Mouse (Mus musculus) heart, adult 8-10 months (tissue): ENCODE measurements around the gene Ago4. TPM values are rescaled to one million over a fixed set of nuclear protein-coding genes. Genes with fewer than 3 reads are reported as not detected.

ENCODE experiments used
- DNase-seq: peaks from one replicate; pipeline ENCODE4 v3.0.0; 2022; ENCODE audit warnings: low spot score
- total RNA-seq, 4 experiments: library from RNA; stranded (reverse); gene quantifications; 2 replicates each; pipeline ENCODE4 v1.2.4; 2022

Ago4 gene
- total RNA-seq, 4 experiments from 2014 or later, result 10.4 to 14.5 (median 12.1) TPM

DNA sequence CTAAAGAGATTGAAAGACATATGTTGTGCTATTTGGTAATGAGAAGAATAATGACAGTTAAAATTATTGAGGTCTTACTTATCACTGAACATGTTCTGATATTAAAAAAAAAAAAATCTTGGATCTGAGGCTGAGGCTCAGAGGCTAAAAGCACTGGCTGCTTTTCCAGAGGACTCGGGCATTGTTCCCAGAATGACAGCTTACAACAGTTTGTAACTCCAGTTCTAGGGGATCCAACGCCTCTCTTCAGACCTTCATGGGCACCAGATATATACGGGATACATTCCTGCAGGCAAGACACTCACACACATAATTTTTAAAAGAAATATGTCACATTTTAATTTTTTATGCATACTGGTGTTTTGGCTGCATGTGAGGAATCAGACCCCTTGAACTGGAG lies 7.1 kb downstream of the Ago4 start:
- DNase-seq, result peak; percentile 48

DNA sequence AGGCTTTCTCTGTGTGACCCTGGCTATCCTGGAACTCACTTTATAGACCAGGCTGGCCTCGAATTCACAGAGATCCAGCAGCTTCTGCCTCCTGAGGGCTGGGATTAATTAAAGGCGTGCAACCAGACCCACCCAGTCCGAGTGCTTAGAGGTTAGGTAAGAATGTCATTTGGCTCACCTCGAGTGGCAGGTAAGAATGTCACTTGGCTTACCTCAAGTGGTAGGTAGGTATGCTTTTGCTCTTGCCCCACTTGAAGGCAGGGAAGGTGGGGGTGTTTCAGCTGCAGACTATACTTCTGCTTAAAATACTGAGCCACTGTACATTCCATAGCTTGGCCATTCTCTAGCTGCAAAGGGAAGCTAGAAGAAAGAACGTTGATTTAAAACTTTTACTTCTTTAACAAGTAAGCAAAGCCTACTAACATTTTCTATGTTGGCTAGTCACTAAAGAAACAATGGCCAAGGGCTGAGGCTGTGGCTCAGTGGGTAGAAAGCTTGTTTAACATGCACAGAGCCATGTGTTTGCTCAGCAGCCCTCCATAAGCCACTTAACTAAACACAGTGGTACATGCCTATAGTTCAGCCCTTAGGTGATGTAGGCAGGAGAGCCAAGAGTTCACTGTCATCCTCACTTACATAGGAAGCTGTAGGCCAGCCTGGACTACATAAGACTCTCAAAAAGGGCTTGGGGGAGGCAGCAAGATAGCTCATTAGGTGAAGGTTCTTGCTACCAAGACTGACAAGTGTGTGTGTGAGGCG lies 20.8 kb downstream of the Ago4 start:
- DNase-seq, result no peak

DNA sequence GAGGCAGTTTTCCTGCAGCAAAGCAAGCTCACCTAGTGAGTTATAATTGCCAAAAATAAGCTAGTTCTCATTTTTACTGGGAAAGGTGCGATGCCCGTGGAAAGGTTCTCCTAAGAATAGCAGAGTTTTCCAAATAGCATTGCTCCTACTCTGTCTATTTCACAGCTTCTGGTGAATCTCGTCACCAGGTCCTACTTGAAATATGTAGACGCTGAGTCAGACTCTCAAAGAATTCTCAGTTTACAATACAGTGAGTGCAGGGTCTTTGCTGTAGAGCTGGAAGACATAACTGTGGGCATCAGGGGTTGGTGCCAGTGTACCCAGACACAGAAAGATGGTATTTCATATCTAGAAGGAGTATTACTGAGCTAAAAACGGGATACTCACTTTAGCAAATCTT lies 22.3 kb downstream of the Ago4 start:
- no peak for DNase-seq

DNA sequence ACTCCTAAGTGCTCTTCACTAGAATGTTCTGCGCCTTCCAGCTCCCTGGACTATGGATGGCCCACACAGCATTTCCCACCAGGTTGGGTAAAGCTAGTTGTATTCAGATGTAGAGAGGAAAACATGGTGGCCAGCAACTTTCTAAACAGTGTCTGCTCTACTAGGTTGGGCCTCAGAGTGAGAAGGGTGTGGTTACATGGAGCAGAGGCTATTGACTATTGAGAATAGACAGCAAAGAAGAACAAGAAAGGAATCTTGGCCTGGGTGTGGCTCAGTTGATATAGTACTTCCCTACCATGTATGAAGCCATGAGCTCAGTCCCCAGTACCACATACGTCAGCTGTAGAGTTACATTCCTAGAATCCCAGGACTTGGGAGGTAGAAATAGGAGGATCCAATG lies 24.2 kb downstream of the Ago4 start:
- DNase-seq, result no peak

DNA sequence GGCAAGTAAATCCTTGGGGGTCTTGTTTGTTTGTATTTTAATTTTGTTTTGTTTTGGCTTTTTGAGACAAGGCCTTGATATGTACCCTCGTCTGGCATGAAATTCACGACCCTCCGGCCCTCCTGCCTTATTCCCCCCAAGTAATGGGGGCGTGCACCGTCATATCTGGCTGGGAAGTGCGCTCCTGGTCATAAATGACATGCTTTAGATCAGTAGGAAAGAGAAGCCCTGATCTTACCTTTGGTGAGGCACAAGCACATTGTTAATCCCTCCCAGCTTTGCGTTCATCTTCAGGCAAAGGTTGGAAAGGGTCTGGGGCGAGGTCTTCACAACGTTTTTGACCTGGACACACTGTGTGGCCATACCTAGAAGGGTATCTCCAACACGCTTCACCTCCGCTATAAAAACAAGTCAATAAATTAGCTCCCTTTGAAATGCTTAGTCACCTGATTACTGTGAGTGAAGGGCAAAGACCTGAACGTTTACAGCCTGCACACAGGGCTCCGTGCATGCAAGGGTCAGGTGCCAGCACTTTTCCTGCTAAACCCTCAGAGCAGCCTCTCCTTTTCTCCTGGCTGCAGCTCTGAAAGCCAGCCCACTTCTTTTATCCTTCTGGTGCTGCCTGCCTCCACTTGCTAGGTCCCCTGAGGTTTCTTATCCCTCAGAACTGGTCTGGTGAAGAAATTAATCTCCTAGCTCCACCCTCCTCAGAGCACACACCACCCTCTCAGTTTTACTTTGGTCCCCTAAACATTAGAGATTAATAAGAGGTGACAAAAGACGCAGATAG lies 25.0 kb downstream of the Ago4 start:
- no peak for DNase-seq

DNA sequence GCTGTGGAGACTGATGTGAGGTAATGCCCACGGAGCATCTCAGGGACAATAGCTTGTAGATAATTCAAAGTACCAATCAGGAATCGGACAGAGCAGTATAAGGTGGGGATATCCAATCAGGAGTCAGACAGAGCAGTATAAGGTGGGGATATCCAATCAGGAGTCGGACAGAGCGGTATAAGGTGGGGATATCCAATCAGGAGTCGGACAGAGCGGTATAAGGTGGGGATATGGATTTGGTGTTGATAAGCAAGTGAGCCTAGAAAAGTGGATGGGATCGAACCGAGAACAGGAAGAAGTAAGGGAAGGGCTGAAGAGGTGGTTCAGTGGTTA lies 30.3 kb downstream of the Ago4 start:
- no peak for DNase-seq

DNA sequence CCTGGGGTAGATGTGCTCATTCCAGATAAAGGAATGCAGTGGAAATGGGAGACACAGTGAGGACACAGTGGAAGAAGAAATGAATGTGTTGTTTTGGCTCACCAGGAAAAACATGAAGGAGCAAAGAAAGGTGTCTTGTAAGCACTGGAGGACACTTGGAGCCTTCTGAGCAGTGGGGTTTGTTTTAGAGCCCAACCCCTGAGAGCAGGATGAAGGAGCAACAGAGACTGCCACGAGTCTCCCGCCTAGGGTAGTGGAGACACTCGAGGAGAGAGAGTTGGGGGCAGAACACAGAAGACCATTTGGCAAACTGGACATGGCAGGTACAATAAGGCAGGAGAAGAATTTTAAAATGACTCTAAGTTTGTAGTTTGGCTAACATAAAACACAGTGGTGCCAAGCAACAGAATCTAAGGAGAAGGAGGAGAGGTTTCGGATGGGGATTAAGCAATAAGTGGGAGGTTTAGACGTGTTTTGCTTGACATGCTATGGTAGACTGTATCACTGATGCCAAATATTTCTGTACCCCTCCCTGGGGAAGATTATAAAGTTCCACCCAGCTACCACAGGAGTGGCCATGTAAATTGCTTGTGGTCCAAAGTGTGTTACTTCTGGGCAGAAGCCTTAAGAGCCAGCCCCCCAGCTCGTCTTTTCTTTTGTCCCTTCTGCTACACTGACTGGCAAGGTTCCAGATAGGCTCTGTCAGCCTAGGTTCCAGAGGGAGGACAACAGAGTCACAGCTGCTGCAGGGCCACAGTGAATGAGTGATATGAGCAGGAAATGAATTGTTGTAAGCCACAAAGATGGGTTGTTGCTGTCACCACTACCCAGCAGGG lies 30.9 kb downstream of the Ago4 start:
- peak; percentile 3 for DNase-seq

DNA sequence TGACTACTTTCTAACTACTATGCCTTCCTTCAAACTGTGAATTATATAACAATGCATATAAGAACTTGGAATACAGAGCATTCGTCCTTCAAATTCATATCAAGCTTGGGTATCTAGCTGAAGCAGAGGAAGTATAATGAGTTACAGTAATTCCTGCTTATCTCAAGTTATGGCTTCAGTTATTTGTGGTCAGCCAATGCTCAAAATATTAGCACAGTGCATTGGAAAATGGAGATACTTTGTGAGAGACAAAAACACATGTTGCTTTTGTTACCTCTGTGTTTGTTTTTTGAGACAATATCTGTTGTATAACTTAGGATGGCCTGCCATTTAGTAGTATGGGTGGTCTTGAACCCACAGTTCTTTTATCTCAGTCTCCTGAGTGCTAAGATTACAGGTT lies 34.7 kb downstream of the Ago4 start:
- DNase-seq, result no peak

DNA sequence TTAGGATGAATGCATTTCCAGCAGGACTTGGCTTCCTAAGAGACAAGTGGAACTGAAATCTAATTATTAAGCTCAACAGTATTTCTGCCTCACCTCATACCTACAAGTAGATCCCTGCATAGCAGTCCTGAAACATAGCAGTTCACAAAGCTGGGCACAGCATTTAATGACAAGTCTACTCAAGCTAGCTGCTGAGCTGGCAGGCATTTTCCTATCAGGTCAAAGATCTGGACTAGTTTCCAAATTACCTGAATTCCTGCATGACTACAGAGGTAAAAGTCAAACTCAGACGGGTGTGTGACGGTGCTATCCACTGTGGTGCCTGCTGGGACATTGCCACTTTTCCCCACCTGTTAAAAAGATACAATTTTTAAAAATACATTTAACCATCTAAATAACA lies 36.3 kb downstream of the Ago4 start:
- DNase-seq, result no peak

DNA sequence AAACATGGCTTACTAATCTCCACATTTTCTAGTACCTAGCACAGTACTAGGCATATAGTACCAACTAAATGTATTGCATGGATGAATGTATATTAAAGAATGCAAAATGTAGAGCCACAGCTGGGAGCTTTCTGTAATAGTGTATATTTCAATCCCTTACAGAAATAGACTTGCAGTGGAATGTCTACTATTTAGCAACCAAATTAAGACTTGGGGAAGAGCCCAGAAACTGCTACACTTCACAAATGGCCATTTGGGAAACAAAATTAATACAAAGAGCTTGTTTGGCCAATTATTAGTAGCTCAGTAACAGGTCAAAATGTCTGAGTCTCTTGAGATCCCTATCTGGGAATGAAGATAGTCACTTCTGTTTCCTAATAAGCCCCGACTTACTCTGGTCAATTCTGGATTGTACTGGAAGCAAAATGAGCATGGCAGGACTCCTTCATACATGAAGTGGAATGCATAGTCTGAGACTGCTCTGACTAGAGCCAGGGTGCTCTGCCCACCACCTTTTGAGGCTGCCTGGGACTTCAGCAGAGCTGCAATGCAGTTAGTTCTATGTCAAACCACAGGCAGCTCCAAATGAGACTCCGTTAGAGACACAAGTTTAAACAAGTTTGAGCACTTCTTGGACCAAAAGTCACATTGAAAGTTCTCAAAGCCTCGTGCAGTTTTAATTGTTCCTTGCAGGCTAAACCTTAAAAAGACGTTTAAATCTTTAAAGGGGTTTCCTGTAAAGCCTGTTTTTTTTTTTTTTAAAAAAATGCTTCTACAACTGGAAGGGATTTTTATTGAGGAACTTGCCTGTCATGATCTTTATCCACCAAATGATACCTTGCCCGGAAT lies 37.1 kb downstream of the Ago4 start:
- no peak for DNase-seq

DNA sequence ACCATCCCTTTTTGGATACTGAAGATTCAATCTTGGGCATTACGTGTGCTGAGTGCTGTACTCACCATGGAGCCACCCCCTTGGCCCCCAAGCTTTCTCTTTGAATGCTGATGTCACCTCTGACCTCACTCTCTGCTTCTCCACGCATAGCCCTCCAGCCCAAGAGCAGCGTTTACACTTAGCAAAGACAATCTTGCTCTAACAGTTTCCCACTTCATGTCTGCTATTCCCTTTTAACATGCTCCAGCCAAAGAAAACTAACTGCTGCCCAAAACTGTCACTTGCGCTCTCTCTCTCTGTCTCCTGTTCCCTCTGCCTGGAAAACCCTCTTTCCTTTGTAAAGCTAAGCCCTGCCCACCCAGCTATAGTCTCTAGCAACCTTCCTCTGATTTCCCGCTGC lies 37.8 kb downstream of the Ago4 start:
- DNase-seq, result no peak

DNA sequence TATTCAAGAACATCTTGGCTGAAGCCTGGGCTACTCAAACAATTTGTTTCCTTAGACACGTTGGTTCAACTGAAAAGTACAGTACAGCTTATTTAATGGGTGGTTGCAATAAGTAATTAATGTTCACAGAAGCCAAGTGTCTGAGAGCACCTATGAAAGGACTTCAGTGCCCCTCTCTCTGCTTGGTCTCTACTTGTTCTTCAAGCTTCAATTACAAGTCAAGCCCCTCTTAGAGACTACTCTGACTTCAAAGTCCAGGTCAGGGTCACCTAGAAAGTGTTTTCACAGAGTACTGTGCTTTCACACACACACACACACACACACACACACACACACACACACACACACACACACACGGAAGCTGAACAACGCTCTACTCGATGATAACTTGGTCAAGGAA lies 39.9 kb downstream of the Ago4 start:
- no peak for DNase-seq

DNA sequence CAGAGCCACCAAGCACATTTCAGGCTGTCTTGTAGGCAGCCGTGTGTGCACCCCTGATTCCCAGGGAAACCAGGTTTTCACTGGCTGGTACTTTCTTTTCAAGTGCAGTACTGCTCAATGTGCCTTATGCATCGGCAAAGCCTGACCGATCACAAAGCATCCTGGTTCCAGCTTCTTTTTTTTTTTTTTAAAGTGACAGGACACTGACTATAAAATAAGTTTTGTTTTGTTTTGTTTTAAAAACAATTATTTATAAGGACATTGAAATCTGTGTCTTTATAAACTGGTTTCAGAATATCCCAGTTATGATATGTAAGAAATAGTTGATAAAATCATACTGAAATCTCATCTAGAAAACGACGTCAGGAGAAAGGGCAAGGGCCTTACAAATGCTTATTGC lies 41.3 kb downstream of the Ago4 start:
- DNase-seq, result no peak

DNA sequence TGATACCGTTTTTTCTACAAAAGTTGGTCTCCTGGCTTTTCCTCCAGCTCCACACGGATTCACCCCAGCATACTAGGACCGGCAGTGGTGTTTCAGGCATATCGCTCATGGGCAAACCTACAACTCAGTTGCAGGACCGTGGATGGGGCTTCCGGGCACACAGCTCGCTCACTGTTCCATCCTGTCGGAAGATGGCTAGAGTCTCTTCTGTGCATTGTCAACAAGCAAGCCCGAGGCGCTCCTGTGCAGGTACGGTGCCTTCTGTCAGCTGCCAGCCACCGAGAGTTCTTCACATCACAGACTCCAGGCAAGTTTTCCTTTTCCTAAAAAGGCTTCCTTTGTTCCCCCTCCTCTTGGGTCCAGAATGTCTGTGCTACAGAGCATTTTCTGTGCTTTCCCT lies 42.5 kb downstream of the Ago4 start:
- DNase-seq, result no peak

DNA sequence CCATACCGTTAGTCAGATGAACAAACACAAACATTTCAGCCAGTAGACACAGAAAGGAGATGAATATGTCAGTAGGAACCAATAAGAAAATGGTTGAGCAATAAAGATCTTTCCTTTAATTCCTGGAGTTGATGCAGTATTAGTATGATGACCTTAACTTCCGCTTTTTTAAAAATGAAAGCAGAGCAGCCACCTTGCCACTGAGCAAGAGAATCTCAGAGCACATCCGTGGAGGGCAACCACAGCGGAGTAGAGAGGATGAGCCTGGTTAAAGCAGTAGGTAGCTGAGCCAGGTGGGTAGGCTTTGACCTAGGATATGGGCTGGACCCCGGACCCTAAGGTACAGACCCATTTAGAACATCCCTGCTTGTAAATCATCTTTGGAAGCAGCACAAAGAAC lies 43.5 kb downstream of the Ago4 start:
- no peak for DNase-seq

DNA sequence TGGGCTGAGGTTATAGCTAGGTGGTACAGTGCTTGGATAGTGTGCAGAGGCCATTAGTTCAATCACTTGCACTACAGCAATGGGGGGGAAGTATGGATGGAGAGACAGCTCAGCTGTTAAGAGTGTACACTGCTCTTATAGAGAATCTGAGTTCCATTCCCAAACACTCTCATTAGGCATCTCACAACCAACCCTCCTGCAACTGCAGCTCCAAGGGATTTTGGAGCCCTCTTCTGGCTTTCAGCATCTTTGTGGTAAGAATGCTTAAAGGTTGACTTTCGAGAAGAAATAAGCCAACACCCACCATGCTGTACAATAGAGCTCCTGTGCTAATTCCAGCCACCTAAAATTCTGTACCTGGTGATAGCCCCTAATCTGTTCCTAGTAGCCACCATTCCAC lies 47.1 kb downstream of the Ago4 start:
- no peak for DNase-seq

DNA sequence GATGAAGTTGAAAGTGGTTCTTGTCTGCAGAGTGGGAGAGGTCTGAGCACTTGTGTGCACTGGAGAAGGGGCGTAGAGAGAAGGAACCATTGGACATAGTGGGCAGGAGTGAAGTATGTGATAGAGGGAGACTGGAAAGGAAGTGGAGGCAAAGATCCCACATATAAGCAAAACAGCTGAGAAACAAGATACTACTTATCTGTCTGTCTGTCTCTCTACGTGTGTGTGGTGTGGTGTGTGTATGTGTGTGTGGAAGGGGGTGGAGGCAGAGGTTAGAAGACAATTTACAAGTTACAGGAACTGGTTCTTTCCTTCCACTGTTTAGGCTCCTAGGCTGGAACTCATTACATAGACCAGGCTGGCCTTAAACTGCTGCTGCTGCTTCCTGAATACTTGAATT lies 48.2 kb downstream of the Ago4 start:
- no peak for DNase-seq

DNA sequence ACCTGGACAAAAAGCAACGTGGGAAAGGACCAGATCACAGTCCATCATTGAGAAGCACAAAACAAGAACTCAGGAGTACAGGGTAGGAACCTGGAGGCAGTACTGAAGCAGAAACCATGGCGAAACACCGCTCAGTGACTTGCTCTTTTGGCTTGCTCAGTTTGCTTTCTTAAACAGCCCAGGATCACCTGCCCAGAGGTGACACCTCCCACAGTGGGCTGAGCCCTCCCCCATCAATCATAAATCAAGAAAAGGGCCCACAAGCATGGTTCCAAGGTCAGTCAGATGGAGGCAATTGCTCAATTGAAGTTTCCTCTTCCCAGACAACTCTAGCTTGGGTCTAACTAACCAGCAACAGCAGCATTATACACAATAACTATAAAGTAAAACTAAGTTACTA lies 49.4 kb downstream of the Ago4 start:
- no peak for DNase-seq

DNA sequence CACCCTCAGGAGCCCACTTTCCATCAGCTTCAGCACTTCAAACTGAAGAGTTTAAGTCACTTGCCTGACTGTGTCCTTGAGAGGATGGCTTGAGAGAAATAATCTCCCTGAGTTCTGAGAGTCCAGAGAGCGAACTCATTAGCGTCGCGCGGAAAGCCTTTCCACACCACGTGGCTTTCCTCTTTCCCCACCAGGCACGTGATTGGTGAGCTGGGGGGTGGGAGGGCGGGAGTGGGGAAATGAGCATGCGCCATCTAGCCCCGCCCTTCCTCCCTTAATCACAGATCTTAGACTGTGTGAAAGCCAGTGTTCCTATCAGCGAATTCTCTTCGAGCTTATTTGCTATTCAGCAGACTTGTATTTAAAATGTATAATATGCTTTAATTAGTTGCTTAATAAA lies 50.3 kb downstream of the Ago4 start:
- no peak for DNase-seq

DNA sequence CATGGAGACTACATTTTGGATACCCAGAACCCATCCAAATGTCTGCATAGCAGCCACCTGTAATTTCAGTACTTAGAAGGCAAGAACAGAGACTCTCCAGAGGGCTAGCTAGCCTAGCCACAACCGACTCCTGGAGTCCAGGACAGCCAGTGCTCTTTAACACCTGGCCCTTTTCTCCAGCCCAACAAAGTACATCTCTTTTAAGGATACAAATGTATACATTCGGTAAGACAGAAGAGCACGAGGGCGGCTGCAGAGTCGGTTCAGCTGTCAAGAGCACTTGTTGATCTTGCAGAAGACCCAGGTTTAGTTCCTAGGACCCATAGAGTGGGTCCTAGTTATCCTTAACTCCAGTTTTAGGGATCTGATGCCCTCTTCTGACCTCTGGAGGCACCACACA lies 51.8 kb downstream of the Ago4 start:
- DNase-seq, result no peak

DNA sequence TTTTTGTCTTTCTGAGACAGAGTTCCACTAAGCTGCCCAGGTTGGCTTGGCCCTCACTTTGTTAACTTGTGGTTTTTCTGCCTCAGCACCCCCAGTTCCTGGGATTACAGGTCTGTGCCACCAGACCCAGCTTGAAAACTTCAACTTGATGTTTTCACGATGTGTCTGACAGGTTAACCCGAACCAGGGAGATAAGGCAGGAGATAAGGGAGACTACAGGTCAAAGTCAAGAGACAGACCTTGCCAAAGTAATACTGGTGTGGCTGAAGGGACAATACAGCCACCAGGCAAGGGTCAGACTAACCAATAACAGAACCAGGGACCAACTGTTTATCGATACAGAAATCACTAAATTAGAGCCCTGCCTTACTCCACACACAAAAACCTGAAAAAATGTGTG lies 53.0 kb downstream of the Ago4 start:
- no peak for DNase-seq

DNA sequence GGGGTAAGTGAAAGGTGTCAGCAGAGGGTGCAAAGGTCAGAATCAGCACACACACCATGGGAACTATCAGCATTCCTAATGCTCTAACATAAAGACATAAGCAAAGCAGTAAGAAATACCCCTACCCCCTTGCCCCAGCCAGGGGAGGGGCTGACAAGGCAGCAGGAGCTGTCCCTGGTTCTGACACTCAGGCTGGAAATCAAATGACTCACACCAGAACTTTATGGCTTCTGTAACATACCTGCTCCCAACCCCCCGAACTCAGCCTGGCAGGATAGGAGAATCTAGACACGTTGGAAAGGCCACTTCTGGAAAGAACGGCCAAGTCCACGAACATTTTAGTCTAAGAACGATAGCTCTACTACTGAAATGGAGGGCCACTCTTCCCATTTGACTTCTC lies 60.2 kb downstream of the Ago4 start:
- no peak for DNase-seq
